Mouse (Mus musculus): ENCODE data around the gene Hrh2. TPM values are rescaled to one million over a fixed set of nuclear protein-coding genes. Genes with fewer than 3 reads are reported as not detected.
A peak's percentile ranks its signal among the peaks of the same experiment; 100 is the strongest.

Hrh2 gene
- polyA plus RNA-seq, 1 experiment from 2014 or later = 0.65 TPM

GRCm38 (mm10) chr13:54257580-54258223 is 65.8 kb downstream of the Hrh2 start:
- Histone ChIP-seq H3K4me3 (no peak overlapping the region), H3K9me3 (no peaks in the 10 kb centered on the region), H3K27me3 (no peaks in the 10 kb centered on the region), H3K4me2 (no peak overlapping the region), H3K4me1 (replicated peaks) (peaks cover 12% of the 10 kb centered on the region; the same call in 1 of the 2 replicates), H3K27ac (replicated peaks) (no peak overlapping the region; the same call in 1 of the 2 replicates), H3K9ac (no peak overlapping the region), H3K36me3 (no peaks in the 10 kb centered on the region)
- WGBS = 18% methylated on average over 10 of the region's 10 CpGs
- ATAC-seq (ENCODE audit: low FRiP score, low read depth) = no peak

GRCm38 (mm10) chr13:54258231-54258743 is 66.4 kb downstream of the Hrh2 start:
- Histone ChIP-seq H3K4me3 (no peak overlapping the region), H3K36me3 (no peaks in the 10 kb centered on the region), H3K4me1 (replicated peaks) (peaks cover 12% of the 10 kb centered on the region; the same call in 1 of the 2 replicates), H3K9ac (no peak overlapping the region), H3K27ac (replicated peaks) (no peak overlapping the region; the same call in 1 of the 2 replicates), H3K27me3 (no peaks in the 10 kb centered on the region), H3K4me2 (no peak overlapping the region), H3K9me3 (no peaks in the 10 kb centered on the region)
- no peak for ATAC-seq (ENCODE audit: low FRiP score, low read depth)
- 35% methylated on average over 8 of the region's 8 CpGs for WGBS

DNA sequence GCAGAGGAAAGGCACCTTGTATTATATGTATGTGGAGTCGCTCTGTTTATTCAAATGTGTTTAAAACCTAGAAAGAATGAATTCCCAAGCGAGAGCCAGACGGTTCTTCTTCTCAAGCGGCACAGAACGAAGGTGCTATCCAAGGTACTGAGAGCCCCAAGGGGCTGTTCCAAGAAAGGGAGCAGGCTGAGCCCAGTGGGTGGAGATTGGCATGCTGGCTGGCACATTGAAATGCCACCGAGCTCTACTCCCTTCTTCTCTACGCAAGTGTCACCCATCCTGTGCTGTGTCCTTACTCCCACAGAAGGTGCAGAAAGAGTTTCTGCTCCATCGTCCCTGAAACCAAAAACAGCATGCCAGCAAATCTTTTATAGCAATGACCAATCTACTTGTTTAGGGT is 68.4 kb downstream of the Hrh2 start:
- Histone ChIP-seq H3K4me1 (replicated peaks) (peaks cover 16% of the 10 kb centered on the region; the same call in 1 of the 2 replicates), H3K4me2 (no peak overlapping the region), H3K36me3 (no peaks in the 10 kb centered on the region), H3K9ac (no peak overlapping the region), H3K9me3 (no peaks in the 10 kb centered on the region), H3K27ac (replicated peaks) (no peak overlapping the region), H3K4me3 (no peak overlapping the region), H3K27me3 (no peaks in the 10 kb centered on the region)
- ATAC-seq (ENCODE audit: low FRiP score, low read depth) = no peak
- 30% methylated on average over 8 of the region's 8 CpGs for WGBS

DNA sequence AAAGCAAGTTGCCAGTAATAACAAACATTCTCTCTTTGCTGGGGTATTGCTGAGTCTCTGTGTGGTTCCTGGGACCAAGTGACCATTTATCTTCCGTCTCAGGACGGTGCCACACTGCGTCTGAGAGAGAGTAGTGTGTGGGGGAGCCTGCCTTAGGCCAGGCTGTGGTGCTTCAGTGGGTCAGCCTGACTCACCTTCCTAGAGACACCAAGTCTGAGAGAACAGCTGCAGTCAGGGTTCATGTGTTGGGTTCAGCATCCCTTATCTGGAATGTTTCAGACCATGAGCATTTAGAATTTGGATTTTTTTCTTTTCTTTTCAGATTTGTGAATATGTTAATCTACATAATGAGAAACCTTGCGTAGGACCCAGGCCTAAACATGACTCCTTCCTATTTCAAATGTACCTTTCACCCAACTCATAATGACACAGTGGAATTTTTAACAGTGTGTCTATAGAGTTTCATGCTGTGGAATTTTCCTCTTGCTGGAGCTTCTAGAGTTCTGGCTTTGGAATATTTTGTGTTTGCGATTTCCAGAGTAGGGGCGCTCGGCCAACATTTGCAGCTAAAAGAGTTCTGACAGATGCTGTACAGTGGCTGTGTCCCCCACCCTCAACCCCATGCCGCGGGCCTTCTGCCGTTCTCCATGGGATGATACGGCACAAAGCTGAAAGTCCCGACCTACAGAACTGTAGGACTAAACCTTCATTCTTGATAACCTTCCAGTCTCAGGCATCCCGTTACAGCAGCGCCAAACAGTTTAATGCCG is 71.0 kb downstream of the Hrh2 start:
- 89% methylated on average over 15 of the region's 15 CpGs for WGBS
- no peak overlapping the region for H3K4me3 ChIP-seq
- no peaks in the 10 kb centered on the region for H3K27me3 ChIP-seq
- peaks cover 19% of the 10 kb centered on the region for H3K4me1 ChIP-seq (replicated peaks)
- H3K4me2 ChIP-seq = no peak overlapping the region
- H3K9ac ChIP-seq = no peak overlapping the region
- no peaks in the 10 kb centered on the region for H3K36me3 ChIP-seq
- H3K9me3 ChIP-seq = no peaks in the 10 kb centered on the region
- ATAC-seq (ENCODE audit: low FRiP score, low read depth) = no peak
- no peak overlapping the region for H3K27ac ChIP-seq (replicated peaks)

DNA sequence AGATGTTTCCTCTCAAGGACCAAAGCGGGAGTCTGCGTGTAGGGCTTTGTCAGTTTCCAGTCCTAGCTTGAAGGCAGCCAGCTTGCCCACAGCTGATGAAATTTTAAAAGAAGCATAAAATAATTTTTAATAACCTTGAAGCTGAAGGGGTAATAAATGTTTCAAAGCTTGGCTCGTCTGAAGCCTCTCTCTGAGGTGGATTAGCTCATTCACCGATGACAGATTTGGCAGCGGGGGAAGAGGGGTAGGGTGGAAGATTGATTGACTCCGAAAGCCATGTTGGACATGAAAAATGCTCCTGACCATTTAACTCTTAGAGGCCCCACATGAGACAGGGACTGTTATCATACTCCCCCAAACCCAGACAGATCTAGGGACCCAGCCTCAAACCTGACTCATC is 71.7 kb downstream of the Hrh2 start:
- H3K27ac ChIP-seq (replicated peaks) = no peak overlapping the region
- H3K4me2 ChIP-seq = no peak overlapping the region
- 57% methylated on average over 6 of the region's 6 CpGs for WGBS

GRCm38 (mm10) chr13:54266472-54266871 is 74.5 kb downstream of the Hrh2 start:
- peaks cover 19% of the 10 kb centered on the region for H3K4me1 ChIP-seq (replicated peaks)
- no peak overlapping the region for H3K4me3 ChIP-seq
- no peaks in the 10 kb centered on the region for H3K27me3 ChIP-seq
- H3K9me3 ChIP-seq = no peaks in the 10 kb centered on the region
- H3K36me3 ChIP-seq = no peaks in the 10 kb centered on the region
- peak; percentile 84 for ATAC-seq (ENCODE audit: low FRiP score, low read depth)
- no peak overlapping the region for H3K4me2 ChIP-seq
- no peak overlapping the region for H3K9ac ChIP-seq
- 0 out of 2 replicates have a peak overlapping the region, but pooled peaks have one; percentile 1 for H3K27ac ChIP-seq (replicated peaks)
- WGBS = 8% methylated on average over 9 of the region's 9 CpGs

More for the DNA sequence above, 71.7 kb downstream of the Hrh2 start:
- Histone ChIP-seq H3K36me3 (no peaks in the 10 kb centered on the region), H3K4me1 (replicated peaks) (peaks cover 15% of the 10 kb centered on the region), H3K9me3 (no peaks in the 10 kb centered on the region), H3K27me3 (no peaks in the 10 kb centered on the region), H3K9ac (no peak overlapping the region), H3K4me3 (no peak overlapping the region)
- ATAC-seq (ENCODE audit: low FRiP score, low read depth) = no peak

GRCm38 (mm10) chr13:54269087-54269486 is 77.2 kb downstream of the Hrh2 start:
- Histone ChIP-seq H3K4me3 (no peak overlapping the region), H3K27me3 (no peaks in the 10 kb centered on the region), H3K9ac (no peak overlapping the region), H3K27ac (replicated peaks) (no peak overlapping the region), H3K4me1 (replicated peaks) (peaks cover 19% of the 10 kb centered on the region), H3K36me3 (no peaks in the 10 kb centered on the region), H3K9me3 (no peaks in the 10 kb centered on the region), H3K4me2 (no peak overlapping the region)
- 30% methylated on average over 3 of the region's 3 CpGs for WGBS
- no peak for ATAC-seq (ENCODE audit: low FRiP score, low read depth)

- Histone ChIP-seq H3K36me3 (no peaks in the 10 kb centered on the region), H3K4me2 (no peak overlapping the region), H3K4me1 (replicated peaks) (peaks cover 15% of the 10 kb centered on the region), H3K4me3 (no peak overlapping the region), H3K9ac (no peak overlapping the region), H3K9me3 (no peaks in the 10 kb centered on the region), H3K27ac (replicated peaks) (no peak overlapping the region), H3K27me3 (no peaks in the 10 kb centered on the region)
- ATAC-seq (ENCODE audit: low FRiP score, low read depth) = no peak
- WGBS = 75% methylated on average over 8 of the region's 8 CpGs
These were observed 77.7 kb downstream of the Hrh2 start for GRCm38 (mm10) chr13:54269628-54270027.

DNA sequence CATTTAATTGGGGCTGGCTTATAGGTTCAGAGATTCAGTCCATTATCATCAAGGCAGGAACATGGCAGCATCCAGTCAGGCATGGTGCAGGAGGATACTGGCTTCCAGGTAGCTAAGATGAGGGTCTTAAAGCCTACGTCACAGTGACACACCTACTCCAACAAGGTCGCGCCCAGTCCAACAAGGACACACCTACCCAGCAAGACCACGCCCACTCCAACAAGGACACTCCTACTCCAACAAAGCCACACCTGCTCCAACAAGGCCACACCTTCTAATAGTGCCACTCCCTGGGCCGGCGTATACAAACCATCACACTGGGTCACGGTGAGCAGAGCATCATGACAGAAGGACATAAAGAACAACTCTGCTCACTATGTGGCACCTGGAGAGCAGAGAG is 80.1 kb downstream of the Hrh2 start:
- Histone ChIP-seq H3K4me2 (no peak overlapping the region), H3K9me3 (no peaks in the 10 kb centered on the region), H3K9ac (no peak overlapping the region), H3K4me3 (no peak overlapping the region), H3K36me3 (no peaks in the 10 kb centered on the region), H3K27me3 (no peaks in the 10 kb centered on the region), H3K4me1 (replicated peaks) (peaks cover 5% of the 10 kb centered on the region; the same call in 1 of the 2 replicates), H3K27ac (replicated peaks) (no peak overlapping the region)
- WGBS = 92% methylated on average over 7 of the region's 7 CpGs
- ATAC-seq (ENCODE audit: low FRiP score, low read depth) = no peak

DNA sequence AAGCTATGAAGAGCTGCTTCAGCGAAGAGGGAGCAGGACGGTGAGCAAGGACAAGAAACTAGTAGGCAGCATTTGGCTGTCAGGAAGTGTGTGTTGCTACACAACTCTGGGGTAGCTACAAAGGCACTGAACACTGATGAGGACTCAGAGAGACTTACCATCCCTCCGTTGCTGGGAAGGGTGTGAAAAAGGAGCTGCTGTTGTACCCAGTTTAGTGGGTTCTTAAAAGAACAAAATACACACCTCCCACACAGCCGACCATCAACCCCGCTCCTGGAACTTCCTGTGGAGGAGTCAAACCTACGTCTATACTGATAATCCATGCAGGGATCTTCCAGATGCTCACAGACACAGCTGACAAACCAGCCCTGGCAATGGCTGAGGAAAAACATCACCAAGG is 85.5 kb downstream of the Hrh2 start:
- Histone ChIP-seq H3K27ac (replicated peaks) (no peak overlapping the region), H3K4me2 (no peak overlapping the region), H3K4me3 (no peak overlapping the region), H3K9ac (no peak overlapping the region), H3K4me1 (replicated peaks) (peaks cover 13% of the 10 kb centered on the region), H3K36me3 (no peaks in the 10 kb centered on the region), H3K9me3 (no peaks in the 10 kb centered on the region), H3K27me3 (no peaks in the 10 kb centered on the region)
- 91% methylated on average over 6 of the region's 6 CpGs for WGBS
- ATAC-seq (ENCODE audit: low FRiP score, low read depth) = no peak

DNA sequence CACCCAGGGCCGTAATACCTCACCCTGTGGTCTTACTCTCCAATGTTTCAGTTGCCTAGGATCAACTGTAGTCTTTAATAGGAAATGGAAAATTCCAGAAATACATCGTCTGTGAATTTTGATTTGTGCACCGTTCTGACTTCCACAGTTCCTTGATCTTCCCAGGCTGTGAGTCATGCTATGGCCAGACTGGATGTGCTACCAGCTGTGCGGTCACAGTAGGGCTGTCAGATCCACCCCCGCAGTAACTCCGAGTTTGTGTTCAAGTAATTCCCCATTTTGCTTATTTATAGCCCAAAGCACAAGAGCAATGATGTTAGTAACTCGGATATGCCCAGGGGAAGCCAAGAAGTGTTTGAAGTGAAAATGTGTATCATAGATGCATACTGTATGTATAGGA is 88.4 kb downstream of the Hrh2 start:
- 84% methylated on average over 7 of the region's 7 CpGs for WGBS
- ATAC-seq (ENCODE audit: low FRiP score, low read depth) = no peak

DNA sequence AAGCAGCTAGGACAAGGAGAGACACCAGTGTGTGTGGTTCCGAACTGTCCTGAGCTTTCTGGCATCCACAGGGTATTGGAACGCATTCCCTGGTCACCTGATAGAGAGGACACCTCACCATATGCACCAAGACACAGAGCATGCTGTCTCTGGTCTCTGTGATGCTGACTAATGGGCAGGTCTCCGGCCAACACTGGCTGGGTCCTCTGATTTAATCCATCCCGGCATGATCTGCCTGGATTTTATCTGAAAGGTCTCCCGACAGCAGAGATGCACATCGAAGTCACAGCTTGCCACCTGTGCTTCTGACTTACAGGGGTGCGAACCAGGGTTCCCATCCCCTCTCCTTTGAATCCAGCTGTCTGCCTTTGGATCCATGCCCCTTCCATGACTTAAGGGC is 89.2 kb downstream of the Hrh2 start:
- no peak overlapping the region for H3K4me3 ChIP-seq
- 66% methylated on average over 7 of the region's 7 CpGs for WGBS
- no peaks in the 10 kb centered on the region for H3K27me3 ChIP-seq
- no peaks in the 10 kb centered on the region for H3K36me3 ChIP-seq
- no peak for ATAC-seq (ENCODE audit: low FRiP score, low read depth)
- peaks cover 21% of the 10 kb centered on the region for H3K4me1 ChIP-seq (replicated peaks)
- H3K9me3 ChIP-seq = no peaks in the 10 kb centered on the region
- H3K4me2 ChIP-seq = no peak overlapping the region
- no peak overlapping the region for H3K9ac ChIP-seq
- 0 out of 2 replicates have a peak overlapping the region, but pooled peaks have one; percentile 65 for H3K27ac ChIP-seq (replicated peaks)

More for the DNA sequence above, 88.4 kb downstream of the Hrh2 start:
- Histone ChIP-seq H3K4me3 (no peak overlapping the region), H3K9me3 (no peaks in the 10 kb centered on the region), H3K27me3 (no peaks in the 10 kb centered on the region), H3K27ac (replicated peaks) (no peak overlapping the region), H3K36me3 (no peaks in the 10 kb centered on the region), H3K4me1 (replicated peaks) (peaks cover 21% of the 10 kb centered on the region), H3K4me2 (no peak overlapping the region), H3K9ac (no peak overlapping the region)

Data from hindbrain, embryonic 15.5 days (tissue).